Mouse (Mus musculus) adrenal gland, postnatal 0 days (tissue): ENCODE measurements around the gene Pebp1. TPM values are rescaled to one million over a fixed set of nuclear protein-coding genes. Genes with fewer than 3 reads are reported as not detected.

Experiments used
- polyA plus RNA-seq: library from polyadenylated mRNA; unstranded; fragments of >200 nt; fragmentation: Nextera tagmentation; extraction: Ambion mirVana; gene quantifications from 2 replicates; pipeline ENCODE4 v1.2.1, GENCODE M21; 2015

The Pebp1 gene
- 912 and 1,387 TPM in 2 replicates for polyA plus RNA-seq

GRCm38 (mm10) chr5:117286831-117287822 lies at the start of gene Pebp1:
Gene Pebp1 (minus strand): TSS chr5:117287625.

DNA sequence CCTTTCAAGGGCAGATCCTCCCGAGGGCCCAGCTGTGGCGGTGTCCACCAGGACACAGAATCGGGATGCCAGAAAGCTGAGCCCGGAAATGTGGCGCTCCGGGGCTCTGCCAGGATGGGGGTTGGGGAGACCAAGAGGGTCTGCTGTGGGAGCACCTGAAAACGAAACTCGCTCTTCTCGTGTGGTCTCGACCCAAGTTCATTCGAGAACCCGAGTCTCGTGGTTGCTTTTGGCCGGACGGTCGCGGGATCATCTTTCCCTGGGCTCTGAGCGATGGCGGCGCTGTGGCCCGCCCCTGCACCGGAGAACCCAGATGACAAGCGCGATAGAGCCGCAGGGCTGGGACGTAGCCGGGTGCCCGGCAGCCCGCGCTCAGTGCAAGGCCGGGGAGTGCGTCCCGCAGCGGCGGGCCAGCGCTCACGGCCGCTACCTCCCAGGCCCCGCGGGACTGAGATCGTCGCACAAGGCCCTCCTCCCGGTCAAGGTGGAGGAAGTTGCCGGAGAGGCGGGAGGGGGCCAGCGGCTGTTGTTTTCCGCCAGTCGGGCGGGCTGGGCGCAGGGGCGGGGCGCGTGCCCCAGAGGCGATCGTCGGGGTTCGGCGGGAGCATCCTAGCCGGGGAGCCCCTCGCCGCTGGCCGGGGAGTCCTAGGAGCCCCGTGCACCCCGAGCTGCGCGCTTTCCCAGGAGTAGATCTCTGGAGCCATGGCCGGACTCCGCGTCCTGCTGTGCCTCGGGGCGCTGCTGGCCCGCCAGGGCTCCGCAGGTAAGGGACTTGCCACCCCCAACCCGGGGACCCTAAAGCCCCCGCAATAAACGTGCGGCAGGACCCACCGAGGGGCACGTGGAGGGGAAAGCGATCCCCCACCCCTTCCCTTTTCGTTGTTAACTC lies 31.6 kb upstream of the Pebp1 start, which contains the start of gene Vsig10:
TSS of gene Vsig10 (plus strand) at position 343 of the 889 bp plus-strand sequence.

Other genes with a start within 250 kb of the Pebp1 start
- gene Suds3, start 171.5 kb downstream of the Pebp1 start, polyA plus RNA-seq = 81.6 and 93.6 TPM in 2 replicates
- 18.0 and 31.1 TPM in 2 replicates for gene Taok3, start 167.5 kb downstream of the Pebp1 start, polyA plus RNA-seq
- gene Vsig10, start 31.5 kb upstream of the Pebp1 start, polyA plus RNA-seq = 13.6 and 24.8 TPM in 2 replicates
- 69.0 and 112 TPM in 2 replicates for gene Wsb2, start 69.7 kb upstream of the Pebp1 start, polyA plus RNA-seq
- 20.7 and 33.7 TPM in 2 replicates for gene Rfc5, start 101.4 kb upstream of the Pebp1 start, polyA plus RNA-seq
- 2.4 and 4.2 TPM in 2 replicates for gene Ksr2, start 126.4 kb upstream of the Pebp1 start, polyA plus RNA-seq